Mouse (Mus musculus) mesoderm, embryonic 11.5 days (tissue): ENCODE measurements around the gene Cldn19.

Source experiments
- DNase-seq: peaks from one replicate; pipeline ENCODE4 v3.0.0-alpha.2; 2012; ENCODE audit warnings: low read depth, low spot score

Gene Cldn19

DNA sequence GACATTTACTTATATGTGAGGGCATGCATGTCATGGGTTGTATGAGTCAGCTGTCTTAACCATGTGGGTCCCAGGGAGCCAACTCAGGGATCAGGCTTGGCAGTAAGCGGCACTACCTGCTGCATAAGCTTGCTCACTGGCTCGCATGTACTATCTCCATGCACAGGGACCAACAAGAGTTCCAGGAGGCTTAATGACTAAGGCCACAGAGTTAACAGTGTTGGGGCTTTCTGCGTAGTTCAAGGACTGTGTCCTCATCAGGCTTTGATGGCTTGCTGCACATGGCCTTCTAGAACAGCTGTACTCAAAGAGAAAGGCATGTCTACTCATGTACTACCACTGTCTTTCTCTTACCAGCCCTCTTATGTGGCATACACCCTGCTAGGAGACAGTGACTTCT, 45.5 kb downstream of the Cldn19 start:
- no peak for DNase-seq

DNA sequence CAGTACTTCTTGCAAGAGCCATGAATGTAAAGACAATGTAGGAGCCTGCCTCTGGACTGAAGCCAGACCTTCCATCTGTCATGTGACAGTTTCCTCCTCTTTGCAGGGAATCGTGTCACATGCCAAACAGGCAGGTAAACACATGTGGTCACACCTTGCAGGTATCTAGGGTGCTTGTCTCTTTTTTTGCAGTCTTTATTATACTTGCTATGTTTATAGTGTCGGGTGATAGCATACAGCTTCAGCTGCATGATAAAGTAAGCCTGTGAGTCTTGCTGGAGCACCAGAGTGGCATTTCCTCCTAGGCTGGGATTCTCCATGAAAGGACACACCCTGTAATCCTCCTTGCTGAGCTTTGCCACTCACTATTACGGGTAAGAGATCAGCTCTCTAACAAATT, 46.6 kb downstream of the Cldn19 start:
- DNase-seq, result no peak

DNA sequence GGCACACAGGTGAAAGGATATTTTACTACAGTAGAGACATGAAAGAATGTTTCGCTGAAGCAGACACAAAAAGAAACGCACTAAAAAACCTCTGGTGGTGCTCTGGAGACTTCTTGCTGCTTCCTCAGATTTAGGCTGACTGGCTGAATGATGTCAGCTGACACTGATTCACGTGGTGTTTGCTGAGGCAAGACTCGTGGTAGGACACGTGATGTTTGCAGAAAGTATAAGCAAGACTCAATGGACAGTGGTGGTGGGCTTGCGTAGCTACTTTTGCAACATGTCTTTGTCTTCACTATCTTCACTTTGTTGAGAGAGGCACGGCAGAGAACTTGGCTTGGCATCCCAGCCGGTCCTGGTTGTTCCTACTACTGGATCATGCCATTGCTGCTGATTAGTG, 48.1 kb downstream of the Cldn19 start:
- DNase-seq, result no peak

DNA sequence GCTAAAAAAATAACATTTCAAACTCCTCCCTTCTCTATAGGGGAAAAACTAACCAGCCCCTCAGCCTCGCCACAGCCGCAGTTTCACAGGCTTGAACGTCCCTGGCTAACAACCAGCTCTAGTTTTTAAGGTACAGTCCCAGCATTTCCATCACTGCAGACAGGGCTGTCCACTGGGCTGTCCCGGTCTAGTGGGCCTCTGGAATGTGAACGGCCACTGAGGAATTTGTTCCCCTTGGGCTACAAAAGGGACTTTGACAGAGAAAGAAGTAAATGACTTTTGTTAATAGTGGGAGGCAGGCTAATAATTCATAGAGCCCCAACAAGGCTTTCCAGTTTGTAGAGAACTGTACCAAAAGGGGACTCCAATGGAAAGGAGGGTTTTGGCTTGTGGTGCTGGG, 50.2 kb downstream of the Cldn19 start:
- DNase-seq, result no peak
